Mouse (Mus musculus): ENCODE results near the gene Dennd5b.

The Dennd5b gene

GRCm38 (mm10) chr6:149100174-149101075 is 1.1 kb downstream of the Dennd5b start:
- no peak for DNase-seq (ENCODE audit: low read depth)

DNA sequence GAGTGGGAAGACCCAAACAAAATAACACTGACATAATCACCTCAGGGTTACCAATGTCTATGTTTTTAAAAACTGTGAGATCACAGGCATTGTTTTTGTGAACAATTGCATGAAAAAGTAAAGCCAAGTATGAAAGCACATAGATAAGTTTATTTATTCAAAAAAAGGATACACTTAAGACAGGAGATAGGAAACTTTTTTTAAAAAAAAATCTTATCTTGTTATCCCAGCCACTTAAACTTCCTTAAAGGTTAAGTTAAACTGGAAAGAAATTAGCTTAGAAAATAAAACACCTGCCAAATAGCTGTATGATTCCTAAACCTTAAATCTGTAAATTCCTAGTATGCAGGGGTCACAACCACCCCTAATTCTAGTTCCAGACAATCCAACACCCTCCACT is 2.5 kb downstream of the Dennd5b start:
- no peak for DNase-seq (ENCODE audit: low read depth)

- DNase-seq (ENCODE audit: low read depth) = no peak
Observed at GRCm38 (mm10) chr6:149097276-149097675, 4.2 kb downstream of the Dennd5b start.

GRCm38 (mm10) chr6:149096233-149096632 is 5.2 kb downstream of the Dennd5b start:
- no peak for DNase-seq (ENCODE audit: low read depth)

- DNase-seq (ENCODE audit: low read depth) = no peak
Observed at GRCm38 (mm10) chr6:149095389-149095788, 6.1 kb downstream of the Dennd5b start.

- DNase-seq (ENCODE audit: low read depth) = no peak
Observed at GRCm38 (mm10) chr6:149094555-149094954, 6.9 kb downstream of the Dennd5b start.

DNA sequence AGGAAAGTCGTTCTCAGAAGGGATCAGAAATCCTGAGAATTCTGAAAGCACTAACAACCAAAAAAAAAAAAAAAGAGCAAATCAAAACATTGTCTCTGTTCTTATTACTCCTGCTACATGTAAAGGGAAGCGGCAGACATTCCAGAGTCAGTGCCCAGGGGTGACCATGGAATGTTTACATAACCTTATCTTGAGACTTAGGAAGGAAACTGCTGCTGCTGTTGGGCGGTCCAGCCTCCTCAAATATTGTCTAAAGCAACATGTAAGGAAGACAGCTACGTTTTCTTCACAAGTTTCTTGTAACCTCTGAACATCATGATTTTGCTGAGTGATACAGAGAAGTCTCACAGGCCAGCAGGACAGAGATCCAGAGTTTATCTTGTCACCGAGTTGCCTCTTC is 8.0 kb downstream of the Dennd5b start:
- no peak for DNase-seq (ENCODE audit: low read depth)

DNA sequence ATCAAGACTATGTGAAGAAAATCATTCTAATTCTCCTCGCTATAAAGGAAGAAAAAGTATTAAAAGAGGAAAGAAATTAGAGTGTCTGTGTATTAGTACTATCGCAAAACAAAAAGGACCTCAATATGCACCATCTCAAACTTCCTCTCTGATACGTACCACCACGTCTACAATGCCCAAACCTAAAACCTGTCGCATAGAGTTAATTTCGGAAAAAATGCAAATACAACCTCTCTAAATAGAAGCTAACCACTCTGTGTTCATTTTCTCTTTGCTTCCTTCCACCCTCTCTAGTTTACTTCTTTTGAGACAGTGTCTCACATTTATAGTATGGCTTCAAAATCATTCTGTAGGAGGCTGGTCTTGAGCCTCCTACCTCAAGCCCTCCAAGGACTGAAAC is 9.1 kb downstream of the Dennd5b start:
- DNase-seq (ENCODE audit: low read depth) = no peak

GRCm38 (mm10) chr6:149077136-149077808 is 24.2 kb downstream of the Dennd5b start:
- DNase-seq (ENCODE audit: low read depth) = no peak

- no peak for DNase-seq (ENCODE audit: low read depth)
Observed at GRCm38 (mm10) chr6:149073854-149074253, 27.6 kb downstream of the Dennd5b start.

DNA sequence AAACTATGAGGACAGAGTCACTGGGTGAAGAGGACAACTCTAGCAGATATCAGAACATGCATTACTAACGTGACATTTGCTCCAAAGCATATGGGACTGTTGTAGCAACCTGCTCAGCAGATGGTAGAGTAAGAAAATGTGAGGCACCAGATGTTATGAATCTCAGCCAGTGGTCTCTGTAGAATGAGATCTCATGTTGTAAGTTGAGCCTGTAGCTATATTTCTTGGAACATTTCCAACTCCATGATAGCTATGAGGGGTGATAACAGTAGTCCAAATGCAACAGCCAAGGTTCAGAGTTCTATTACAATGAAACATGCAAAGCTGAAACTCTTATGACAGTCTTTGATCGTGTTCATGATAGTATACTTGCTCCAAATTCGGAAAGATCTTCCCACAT is 28.6 kb downstream of the Dennd5b start:
- no peak for DNase-seq (ENCODE audit: low read depth)

DNA sequence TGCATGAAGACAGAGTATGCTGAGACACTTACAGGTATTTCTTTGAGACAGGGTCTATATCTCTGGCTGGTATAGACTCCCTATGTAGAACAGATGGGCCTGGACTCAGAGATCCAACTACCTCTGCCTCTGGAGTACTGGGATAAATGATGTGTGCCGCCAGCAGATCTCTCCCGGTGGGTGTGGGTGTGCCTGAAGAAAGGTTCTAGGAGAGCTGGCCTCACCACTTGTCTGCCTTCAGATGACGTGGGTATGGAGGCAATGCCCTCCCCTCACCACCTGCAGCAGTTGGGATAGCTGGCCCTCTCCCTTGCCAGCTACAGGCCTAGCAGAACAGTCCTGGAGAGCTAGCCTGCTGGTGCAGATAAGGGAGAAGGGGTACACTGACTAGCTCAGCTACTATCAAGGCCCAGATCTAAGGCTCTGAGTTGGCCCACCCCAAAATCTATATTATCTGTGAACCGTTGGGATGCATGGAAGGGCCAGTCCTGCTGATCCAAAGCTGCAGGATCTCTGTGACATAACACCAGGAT is 30.8 kb downstream of the Dennd5b start:
- DNase-seq (ENCODE audit: low read depth) = no peak

- no peak for DNase-seq (ENCODE audit: low read depth)
Observed at GRCm38 (mm10) chr6:149063382-149063781, 38.1 kb downstream of the Dennd5b start.

DNA sequence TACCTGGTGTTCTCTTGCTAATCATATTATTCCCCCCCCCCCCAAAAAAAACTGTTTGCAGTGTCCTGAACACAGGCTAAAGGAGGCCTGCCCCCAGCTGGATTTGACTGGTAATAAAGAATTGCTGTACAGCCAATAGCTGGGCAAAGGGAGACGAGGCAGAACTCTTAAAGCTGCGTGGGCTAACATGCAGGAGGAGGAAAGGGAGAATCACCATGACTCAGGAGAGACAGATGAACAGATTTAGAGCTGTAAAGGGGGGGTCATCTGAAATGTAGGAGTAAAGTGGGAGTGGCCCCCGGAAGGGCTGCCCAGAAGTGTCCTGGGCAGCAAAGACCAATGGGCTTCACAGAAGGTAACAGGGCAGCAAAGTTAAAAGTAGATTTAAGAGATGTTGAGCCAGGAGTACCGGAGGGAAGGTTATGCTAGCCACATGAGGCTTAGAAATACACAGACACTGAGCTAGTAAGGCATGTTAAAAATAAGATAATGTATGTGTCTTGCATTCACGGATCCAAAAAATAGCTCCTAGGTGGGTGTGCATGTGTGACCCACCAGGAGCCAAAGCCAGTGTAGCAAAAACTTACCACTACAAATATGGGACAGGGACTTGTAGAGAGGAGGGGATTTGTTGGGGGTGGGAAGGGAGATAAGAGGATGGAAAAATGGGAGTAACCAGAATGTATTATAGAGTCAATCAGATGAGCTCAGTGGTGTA is 40.7 kb downstream of the Dennd5b start:
- no peak for DNase-seq (ENCODE audit: low read depth)

- DNase-seq (ENCODE audit: low read depth) = no peak
Observed at GRCm38 (mm10) chr6:149057947-149058391, 43.5 kb downstream of the Dennd5b start.

- no peak for DNase-seq (ENCODE audit: low read depth)
Observed at GRCm38 (mm10) chr6:149054780-149055179, 46.7 kb downstream of the Dennd5b start.

GRCm38 (mm10) chr6:149050978-149051723 is 50.3 kb downstream of the Dennd5b start:
- DNase-seq (ENCODE audit: low read depth) = no peak

GRCm38 (mm10) chr6:149040099-149040498 is 61.4 kb downstream of the Dennd5b start:
- DNase-seq (ENCODE audit: low read depth) = no peak

- no peak for DNase-seq (ENCODE audit: low read depth)
Observed at GRCm38 (mm10) chr6:149032198-149032597, 69.3 kb downstream of the Dennd5b start.

DNA sequence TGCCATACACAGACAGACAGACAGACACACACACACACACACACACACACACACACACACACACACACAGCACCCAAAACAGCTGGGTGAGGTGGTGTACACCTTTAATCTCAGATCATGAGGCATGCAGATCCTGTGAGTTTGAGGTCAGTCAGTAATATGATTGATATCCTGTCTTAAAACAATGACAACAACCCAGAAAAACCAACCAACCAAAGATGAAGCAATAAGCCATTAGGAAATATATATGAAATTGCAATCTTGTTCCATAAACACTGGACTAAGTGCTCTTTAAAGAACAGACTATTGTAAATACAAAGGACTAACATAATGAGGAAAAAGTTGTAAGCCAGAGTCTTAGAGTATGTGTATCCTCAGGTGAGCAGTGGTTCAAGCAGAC is 70.1 kb downstream of the Dennd5b start:
- DNase-seq (ENCODE audit: low read depth) = no peak

- no peak for DNase-seq (ENCODE audit: low read depth)
Observed at GRCm38 (mm10) chr6:149018431-149018830, 83.0 kb downstream of the Dennd5b start.
